Mouse (Mus musculus): ENCODE data around the gene Dcdc2c.

Dcdc2c gene

GRCm38 (mm10) chr12:28514264-28514775, 37.9 kb downstream of the Dcdc2c start:
- TF ChIP-seq GATA4 (IDR thresholded peaks at IDR 0.05; ENCODE audit: insufficient replicate concordance, low read length): no peak

GRCm38 (mm10) chr12:28509699-28510280, 42.4 kb downstream of the Dcdc2c start:
- TF ChIP-seq GATA4 (IDR thresholded peaks at IDR 0.05; ENCODE audit: insufficient replicate concordance, low read length): no peak

- TF ChIP-seq GATA4 (IDR thresholded peaks at IDR 0.05; ENCODE audit: insufficient replicate concordance, low read length): no peak
Observed at GRCm38 (mm10) chr12:28494289-28494688, 57.9 kb downstream of the Dcdc2c start.

GRCm38 (mm10) chr12:28482483-28483160, 69.6 kb downstream of the Dcdc2c start:
- no peak for TF ChIP-seq GATA4 (IDR thresholded peaks at IDR 0.05; ENCODE audit: insufficient replicate concordance, low read length)

GRCm38 (mm10) chr12:28460951-28461431, 91.2 kb downstream of the Dcdc2c start:
- no peak for TF ChIP-seq GATA4 (IDR thresholded peaks at IDR 0.05; ENCODE audit: insufficient replicate concordance, low read length)

GRCm38 (mm10) chr12:28460523-28460922, 91.7 kb downstream of the Dcdc2c start:
- TF ChIP-seq GATA4 (IDR thresholded peaks at IDR 0.05; ENCODE audit: insufficient replicate concordance, low read length): no peak

DNA sequence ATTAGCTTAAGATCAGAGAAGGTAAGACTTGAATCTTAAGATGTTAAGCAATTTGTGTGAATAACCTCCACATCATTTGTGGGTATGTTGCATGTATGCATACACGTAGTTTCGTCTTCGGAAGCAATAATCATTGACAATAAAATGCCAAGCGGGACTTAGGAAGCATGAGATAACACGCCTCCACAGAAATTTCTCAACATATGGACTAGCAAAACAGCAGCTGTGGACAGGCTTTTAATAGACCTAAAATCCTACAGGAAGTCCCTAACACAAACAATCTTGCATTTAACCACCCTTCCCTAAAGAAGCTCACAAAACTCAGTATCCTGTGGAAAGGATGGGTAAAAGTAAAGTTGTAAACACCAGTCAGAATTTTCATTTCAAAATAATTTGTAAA, 93.4 kb downstream of the Dcdc2c start:
- no peak for TF ChIP-seq GATA4 (IDR thresholded peaks at IDR 0.05; ENCODE audit: insufficient replicate concordance, low read length)

GRCm38 (mm10) chr12:28436536-28436935, 115.7 kb downstream of the Dcdc2c start:
- TF ChIP-seq GATA4 (IDR thresholded peaks at IDR 0.05; ENCODE audit: insufficient replicate concordance, low read length): no peak

DNA sequence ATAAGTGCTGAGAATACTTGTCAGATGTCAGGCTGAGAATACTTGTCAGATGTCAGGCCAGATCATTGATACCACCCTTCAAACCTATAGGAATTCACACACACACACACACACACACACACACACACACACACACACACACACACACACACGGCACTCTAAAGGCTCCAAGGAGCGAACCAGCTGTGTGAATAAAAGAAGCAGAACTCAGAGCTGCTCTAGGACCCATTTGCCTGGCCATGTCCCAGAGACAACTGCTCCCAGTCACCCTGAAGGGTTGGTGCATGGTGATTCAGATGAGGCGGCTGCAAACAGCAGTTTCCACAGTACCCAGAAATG, 119.5 kb downstream of the Dcdc2c start:
- no peak for TF ChIP-seq GATA4 (IDR thresholded peaks at IDR 0.05; ENCODE audit: insufficient replicate concordance, low read length)

DNA sequence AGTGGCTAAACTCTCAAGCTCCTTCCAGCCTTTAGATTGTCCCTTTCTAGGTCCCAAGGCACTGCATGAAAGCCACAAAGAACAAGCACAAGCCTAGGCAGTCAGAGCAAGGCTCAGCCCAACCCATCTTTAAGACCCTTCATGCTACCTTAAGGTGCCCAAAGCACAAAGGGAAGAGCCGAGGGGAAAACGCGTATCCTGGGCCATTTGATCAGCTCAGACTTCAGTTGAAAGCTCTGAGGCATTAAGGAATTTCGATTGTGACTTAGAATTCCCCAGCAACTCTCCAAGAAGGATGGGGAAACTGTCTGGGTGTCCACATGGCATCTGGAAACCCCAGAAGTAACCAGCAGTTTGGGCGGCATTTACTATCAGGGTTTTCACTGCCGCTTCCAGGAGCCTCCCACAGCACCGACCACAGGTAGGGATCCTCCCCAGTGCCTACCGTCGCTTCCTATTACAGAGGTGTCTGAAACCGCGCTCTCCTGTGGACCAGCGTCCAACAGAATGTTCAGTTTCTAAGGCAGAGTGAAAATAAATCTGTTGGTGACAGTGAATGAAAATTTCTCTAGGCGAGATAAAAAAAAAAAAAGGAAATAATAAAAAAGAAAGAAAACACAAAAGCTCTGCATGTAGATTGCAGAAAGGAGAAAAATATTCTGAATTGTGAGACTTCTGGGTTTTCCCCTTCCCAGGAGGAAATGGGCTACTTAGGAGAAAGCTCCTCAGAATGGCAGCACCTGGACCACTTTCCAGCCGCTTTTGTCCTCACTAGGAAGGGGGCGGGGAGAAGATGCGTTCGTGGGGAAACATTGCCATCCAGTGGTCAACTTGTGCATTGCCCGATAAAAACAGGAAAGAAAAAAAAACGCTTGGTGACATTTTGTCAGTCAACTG, 120.1 kb downstream of the Dcdc2c start:
- TF ChIP-seq GATA4 (IDR thresholded peaks at IDR 0.05; ENCODE audit: insufficient replicate concordance, low read length): no peak

- no peak for TF ChIP-seq GATA4 (IDR thresholded peaks at IDR 0.05; ENCODE audit: insufficient replicate concordance, low read length)
Observed at GRCm38 (mm10) chr12:28429856-28430255, 122.3 kb downstream of the Dcdc2c start.

- TF ChIP-seq GATA4 (IDR thresholded peaks at IDR 0.05; ENCODE audit: insufficient replicate concordance, low read length): no peak
Observed at GRCm38 (mm10) chr12:28416957-28417356, 135.2 kb downstream of the Dcdc2c start.

- no peak for TF ChIP-seq GATA4 (IDR thresholded peaks at IDR 0.05; ENCODE audit: insufficient replicate concordance, low read length)
Observed at GRCm38 (mm10) chr12:28407656-28408405, 144.4 kb downstream of the Dcdc2c start.

DNA sequence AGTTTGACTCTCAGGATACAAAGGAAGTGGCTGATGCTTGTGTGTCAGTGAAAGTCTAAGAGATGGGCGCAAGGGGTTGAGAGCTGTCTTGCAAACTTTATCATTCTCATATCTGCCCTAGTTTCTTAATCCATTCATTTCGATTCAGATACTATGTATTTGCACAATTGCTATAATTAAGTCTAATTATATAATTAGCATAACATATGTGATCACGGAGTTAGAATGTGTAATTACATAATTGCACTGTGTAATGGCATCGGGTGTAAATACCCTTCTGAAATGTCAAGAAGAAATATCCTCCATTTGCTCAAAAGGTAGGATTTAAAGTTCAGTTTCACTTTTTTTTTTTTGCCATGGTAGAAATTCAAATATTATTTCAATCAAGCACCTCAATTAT, 149.9 kb downstream of the Dcdc2c start:
- no peak for TF ChIP-seq GATA4 (IDR thresholded peaks at IDR 0.05; ENCODE audit: insufficient replicate concordance, low read length)

- TF ChIP-seq GATA4 (IDR thresholded peaks at IDR 0.05; ENCODE audit: insufficient replicate concordance, low read length): no peak
Observed at GRCm38 (mm10) chr12:28401372-28401771, 150.8 kb downstream of the Dcdc2c start.
